Mouse (Mus musculus) midbrain, embryonic 14.5 days (tissue): ENCODE measurements around the gene Aen. TPM values are rescaled to one million over a fixed set of nuclear protein-coding genes. Genes with fewer than 3 reads are reported as not detected.
A peak's percentile ranks its signal among the peaks of the same experiment; 100 is the strongest.

Experiments
- ATAC-seq: fragments of 200-750 bp; cut with Nextera tagmentation; 2 replicates; pipeline ENCODE4 v1.8.0; 2017; ENCODE audit warnings: moderate number of reproducible peaks, moderate library complexity; ENCODE audit not compliant: low FRiP score, low TSS enrichment
- DNase-seq: peaks from one replicate; pipeline ENCODE4 v3.0.0-alpha.2; 2015
- H3K27ac ChIP-seq: fragments of 300-500 bp; sonication (generic); replicated peaks from 2 replicates; pipeline ENCODE4 v1.5.1; 2014; ENCODE audit warnings: mild to moderate bottlenecking, low read depth, low read length, moderate library complexity
- H3K27me3 ChIP-seq: fragments of 300-500 bp; sonication (generic); 2 replicates; pipeline ENCODE4 v1.6.1; 2014; ENCODE audit warnings: low read length, control low read depth, mixed read lengths; ENCODE audit not compliant: control insufficient read depth, insufficient read depth
- H3K36me3 ChIP-seq: fragments of 300-500 bp; sonication (generic); 2 replicates; pipeline ENCODE4 v1.6.1; 2014; ENCODE audit warnings: low read length, control low read depth; ENCODE audit not compliant: control insufficient read depth, insufficient read depth
- H3K4me1 ChIP-seq: fragments of 300-500 bp; sonication (generic); 2 replicates; pipeline ENCODE4 v1.6.1; 2014; ENCODE audit warnings: mild to moderate bottlenecking, antibody characterized with exemption, low read length, control low read depth; ENCODE audit not compliant: control insufficient read depth, insufficient read depth
- H3K4me2 ChIP-seq: fragments of 300-500 bp; sonication (generic); 2 replicates; pipeline ENCODE4 v1.6.1; 2014; ENCODE audit warnings: mild to moderate bottlenecking, low read length, moderate library complexity
- H3K4me3 ChIP-seq: fragments of 300-500 bp; sonication (generic); replicated peaks from 2 replicates; pipeline ENCODE4 v1.5.1; 2014; ENCODE audit warnings: low read depth, low read length
- H3K9ac ChIP-seq: fragments of 300-500 bp; sonication (generic); replicated peaks from 2 replicates; pipeline ENCODE4 v1.6.1; 2014; ENCODE audit warnings: mild to moderate bottlenecking, low read length, moderate library complexity
- H3K9me3 ChIP-seq: fragments of 300-500 bp; sonication (generic); 2 replicates; pipeline ENCODE4 v1.6.1; 2016; ENCODE audit warnings: low read length, control low read depth, mixed read lengths; ENCODE audit not compliant: control insufficient read depth
- WGBS: fragments of 180-500 bp; shearing (Covaris S2); extraction: QIAGEN DNeasy Blood & Tissue Kit; methylation state at CpG from one replicate; pipeline ENCODE4 v1.1.7; 2014; 5-methylcytosine and 5-hydroxymethylcytosine counted together
- polyA plus RNA-seq: library from polyadenylated mRNA; unstranded; fragments of >200 nt; fragmentation: Nextera tagmentation; extraction: Ambion mirVana; gene quantifications from 2 replicates; pipeline ENCODE4 v1.2.1, GENCODE M21; 2014

The Aen gene
- polyA plus RNA-seq, 1 experiment from 2014 or later, result 39.1 TPM

DNA sequence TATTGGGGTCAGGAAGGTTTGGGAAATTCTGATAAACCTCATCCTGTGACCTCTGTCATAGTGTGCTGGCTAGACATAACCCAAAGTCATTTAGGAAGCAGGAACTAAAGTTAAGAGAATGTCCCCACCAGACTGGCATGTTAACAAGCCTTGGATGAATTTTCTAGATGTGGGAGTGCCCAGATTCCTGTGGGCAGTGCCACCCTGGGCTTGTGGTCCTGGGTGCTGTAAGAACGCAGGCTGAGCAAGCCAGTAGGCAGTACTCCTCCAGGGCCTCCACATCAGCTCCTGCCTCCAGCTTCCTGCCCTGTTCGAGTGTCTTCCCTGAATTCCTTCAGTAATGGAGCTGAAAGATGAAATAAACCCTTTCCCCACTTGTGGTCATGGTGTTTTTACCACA is 8.5 kb downstream of the Aen start:
- no peaks in the 10 kb centered on the region for H3K4me1 ChIP-seq
- no peak overlapping the region for H3K9ac ChIP-seq
- WGBS, result 92% methylated on average over 2 of the region's 2 CpGs
- H3K27ac ChIP-seq, result no peak overlapping the region
- H3K36me3 ChIP-seq, result peaks cover 43% of the 10 kb centered on the region
- H3K27me3 ChIP-seq, result no peaks in the 10 kb centered on the region
- H3K4me2 ChIP-seq, result no peak overlapping the region
- no peak for DNase-seq
- H3K4me3 ChIP-seq, result no peak overlapping the region
- ATAC-seq, result no peak
- H3K9me3 ChIP-seq, result no peaks in the 10 kb centered on the region

DNA sequence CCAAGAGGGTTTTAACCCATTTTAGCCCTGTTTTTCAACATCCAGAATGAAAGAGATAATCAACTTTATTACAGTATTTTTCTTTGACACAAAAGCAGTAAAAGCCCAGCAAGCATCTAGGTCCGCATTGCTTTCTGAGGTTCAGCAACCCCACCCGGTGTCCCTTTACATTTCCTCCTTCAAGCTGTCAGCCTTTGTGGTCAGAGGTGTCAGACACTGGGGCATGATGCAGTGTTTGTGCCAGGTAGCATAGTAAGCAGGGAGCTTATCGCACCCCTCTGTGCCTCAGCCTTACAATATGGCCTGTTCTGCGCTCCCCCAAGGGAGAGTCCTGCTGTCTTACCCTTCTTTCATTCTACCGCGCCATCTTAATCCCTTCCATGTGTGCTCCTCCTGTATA is 13.4 kb downstream of the Aen start:
- H3K27ac ChIP-seq, result no peak overlapping the region
- peaks cover 24% of the 10 kb centered on the region for H3K36me3 ChIP-seq
- ATAC-seq (no peak), DNase-seq (no peak)
- no peaks in the 10 kb centered on the region for H3K9me3 ChIP-seq
- H3K4me1 ChIP-seq, result peaks cover 11% of the 10 kb centered on the region; the same call in 1 of the 2 replicates
- no peak overlapping the region for H3K9ac ChIP-seq
- no peaks in the 10 kb centered on the region for H3K27me3 ChIP-seq
- WGBS, result 87% methylated on average over 6 of the region's 6 CpGs
- no peak overlapping the region for H3K4me3 ChIP-seq
- H3K4me2 ChIP-seq, result no peak overlapping the region

DNA sequence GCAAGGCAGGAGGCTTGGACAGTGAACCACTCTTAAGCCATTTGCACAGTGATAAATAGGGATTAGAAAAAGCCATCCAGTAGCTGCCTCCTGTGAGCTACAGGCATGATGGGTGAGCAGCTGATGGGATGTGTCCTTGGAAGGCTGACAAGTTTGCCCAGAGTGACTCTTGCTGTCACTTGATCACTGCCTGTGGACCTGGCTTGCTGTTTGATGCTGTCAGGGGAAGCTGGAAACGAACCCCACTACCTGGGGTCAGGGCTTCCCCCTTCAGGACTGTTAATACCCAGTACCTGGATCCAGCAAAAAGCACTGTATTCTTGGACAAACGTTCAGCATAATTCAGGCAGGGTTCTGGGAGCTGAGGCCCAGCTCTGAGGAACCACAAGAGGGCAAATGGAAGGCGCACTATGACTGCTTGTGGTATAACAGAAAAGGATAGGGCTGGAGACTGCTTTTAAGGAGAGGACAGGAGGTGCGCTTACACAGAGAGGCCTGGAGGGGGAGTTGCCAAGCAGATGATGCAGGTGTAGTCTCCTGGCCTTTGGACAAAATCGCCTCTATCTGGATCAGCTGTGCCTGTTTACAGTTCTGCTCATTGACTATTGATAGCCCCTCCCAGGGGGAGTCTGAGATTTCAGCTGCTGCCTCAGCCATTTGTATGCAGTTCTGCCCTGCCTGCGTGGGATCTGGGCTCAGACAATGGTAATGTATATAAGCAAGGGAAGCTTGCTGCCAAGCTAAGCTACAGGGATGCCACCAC is 14.9 kb downstream of the Aen start:
- WGBS, result 41% methylated on average over 6 of the region's 6 CpGs
- Histone ChIP-seq H3K9ac (no peak overlapping the region), H3K9me3 (no peaks in the 10 kb centered on the region), H3K27ac (no peak overlapping the region), H3K36me3 (peaks cover 20% of the 10 kb centered on the region), H3K4me2 (no peak overlapping the region), H3K4me1 (peaks cover 11% of the 10 kb centered on the region; the same call in 1 of the 2 replicates), H3K27me3 (no peaks in the 10 kb centered on the region), H3K4me3 (no peak overlapping the region)
- peak; percentile 47 for DNase-seq
- peak; percentile 29; the same call in 1 of the 2 replicates for ATAC-seq

DNA sequence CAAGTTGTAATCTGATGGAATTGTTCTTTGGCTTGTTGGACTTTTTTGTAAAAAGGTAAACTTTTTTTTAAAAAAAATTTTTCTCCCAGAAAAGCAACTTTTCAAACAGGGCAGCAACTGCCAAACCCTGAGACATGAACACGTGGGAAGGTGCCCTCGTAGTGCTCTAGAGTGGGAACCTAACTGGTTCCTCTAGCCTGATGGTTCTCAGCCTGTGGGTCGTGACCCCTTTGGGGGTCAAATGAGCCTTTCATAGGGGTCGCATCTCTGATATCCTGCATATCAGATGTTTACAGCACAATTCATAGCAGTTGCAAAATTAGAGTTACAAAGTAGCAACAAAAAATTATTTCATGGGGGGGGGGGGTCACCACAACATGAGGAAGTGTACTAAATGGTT is 15.6 kb downstream of the Aen start:
- 89% methylated on average over 4 of the region's 4 CpGs for WGBS
- Histone ChIP-seq H3K27me3 (no peaks in the 10 kb centered on the region), H3K27ac (no peak overlapping the region), H3K9ac (no peak overlapping the region), H3K4me3 (no peak overlapping the region), H3K36me3 (peaks cover 14% of the 10 kb centered on the region), H3K4me1 (peaks cover 11% of the 10 kb centered on the region; the same call in 1 of the 2 replicates), H3K4me2 (no peak overlapping the region), H3K9me3 (no peaks in the 10 kb centered on the region)
- no peak for DNase-seq
- no peak for ATAC-seq

DNA sequence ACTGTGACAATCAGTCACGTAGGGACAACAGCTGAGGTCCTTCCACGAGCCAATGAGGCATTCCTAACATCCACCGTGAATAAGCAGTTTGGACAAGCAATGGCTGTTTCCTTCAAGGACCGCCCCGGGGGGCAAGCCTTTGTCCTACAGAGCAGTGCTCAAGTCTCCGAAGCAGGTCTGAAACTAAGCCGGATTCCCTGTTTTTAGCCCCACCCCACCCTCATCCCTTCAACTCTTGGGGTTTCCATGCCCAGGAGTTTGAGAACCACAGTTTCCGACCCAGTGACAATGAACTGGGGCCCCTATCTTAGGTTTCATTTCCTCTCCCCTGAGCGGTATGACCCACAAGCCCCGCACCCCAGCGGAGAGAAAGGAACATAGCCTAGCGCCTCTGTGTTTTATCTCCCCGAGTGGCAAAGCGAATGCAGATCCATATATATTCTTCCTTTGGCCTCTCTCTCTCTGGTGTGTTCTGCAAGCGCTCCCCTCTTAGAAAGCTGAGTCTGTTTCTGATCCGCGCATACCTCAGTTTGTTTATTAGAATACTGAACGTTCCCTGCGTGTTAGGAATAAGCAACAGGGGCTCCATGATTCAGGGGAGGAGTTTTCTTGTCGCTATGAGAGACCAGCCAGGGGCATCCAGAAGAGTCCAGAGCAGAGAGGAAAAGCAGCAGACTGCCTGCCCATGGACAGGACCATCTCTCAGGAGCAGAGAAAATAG is 16.8 kb downstream of the Aen start:
- no peaks in the 10 kb centered on the region for H3K9me3 ChIP-seq
- H3K36me3 ChIP-seq, result 0 out of 2 replicates have a peak, but pooled peaks cover 3% of the 10 kb centered on the region
- peak; percentile 64 for DNase-seq
- H3K27me3 ChIP-seq, result no peaks in the 10 kb centered on the region
- H3K9ac ChIP-seq, result no peak overlapping the region; the same call in 1 of the 2 replicates
- no peak for ATAC-seq
- WGBS, result 10% methylated on average over 20 of the region's 20 CpGs
- peak overlapping the region; percentile 33 for H3K4me2 ChIP-seq
- peaks cover 11% of the 10 kb centered on the region; the same call in 1 of the 2 replicates for H3K4me1 ChIP-seq
- no peak overlapping the region for H3K4me3 ChIP-seq
- no peak overlapping the region for H3K27ac ChIP-seq

DNA sequence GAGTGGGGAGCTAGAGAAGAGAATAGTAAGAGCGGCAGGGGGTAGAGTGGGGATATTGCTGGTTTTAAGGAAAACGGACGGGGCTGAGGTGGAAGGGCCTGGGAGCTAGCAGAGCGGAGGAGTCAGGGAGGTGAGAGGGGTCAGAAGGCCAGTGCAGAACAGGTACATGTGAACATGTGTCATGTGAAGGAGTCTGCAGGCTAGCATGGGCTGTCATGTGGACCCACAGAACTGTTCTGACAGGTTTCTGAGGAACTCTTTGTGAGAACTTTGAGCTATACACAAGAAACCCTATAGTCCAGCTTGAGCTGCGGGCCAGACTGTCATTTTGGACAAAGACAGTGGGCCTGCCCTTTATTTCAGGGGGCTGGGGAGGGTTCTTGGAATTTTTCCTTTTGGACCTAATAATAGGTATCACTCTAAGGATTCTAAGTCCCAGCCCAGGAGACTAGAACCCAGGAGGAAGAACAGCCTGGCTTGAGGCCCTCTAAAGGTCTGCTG is 17.4 kb downstream of the Aen start, which contains the start of gene Isg20:
Isg20 (plus strand) TSS at position 451 of the 501 bp plus-strand sequence.
- DNase-seq, result no peak
- H3K27ac ChIP-seq, result no peak within 1 kb of the TSS
- 57% methylated on average over 5 of the region's 5 CpGs for WGBS
- peak within 1 kb of the TSS; percentile 33 for H3K4me2 ChIP-seq
- no peak within 1 kb of the TSS; the same call in 1 of the 2 replicates for H3K9ac ChIP-seq
- H3K27me3 ChIP-seq, result no peaks in the 10 kb centered on the region
- peaks cover 11% of the 10 kb centered on the region; the same call in 1 of the 2 replicates for H3K4me1 ChIP-seq
- H3K36me3 ChIP-seq, result 0 out of 2 replicates have a peak, but pooled peaks cover 3% of the 10 kb centered on the region
- H3K4me3 ChIP-seq, result no peak within 1 kb of the TSS
- no peak for ATAC-seq
- H3K9me3 ChIP-seq, result no peaks in the 10 kb centered on the region

DNA sequence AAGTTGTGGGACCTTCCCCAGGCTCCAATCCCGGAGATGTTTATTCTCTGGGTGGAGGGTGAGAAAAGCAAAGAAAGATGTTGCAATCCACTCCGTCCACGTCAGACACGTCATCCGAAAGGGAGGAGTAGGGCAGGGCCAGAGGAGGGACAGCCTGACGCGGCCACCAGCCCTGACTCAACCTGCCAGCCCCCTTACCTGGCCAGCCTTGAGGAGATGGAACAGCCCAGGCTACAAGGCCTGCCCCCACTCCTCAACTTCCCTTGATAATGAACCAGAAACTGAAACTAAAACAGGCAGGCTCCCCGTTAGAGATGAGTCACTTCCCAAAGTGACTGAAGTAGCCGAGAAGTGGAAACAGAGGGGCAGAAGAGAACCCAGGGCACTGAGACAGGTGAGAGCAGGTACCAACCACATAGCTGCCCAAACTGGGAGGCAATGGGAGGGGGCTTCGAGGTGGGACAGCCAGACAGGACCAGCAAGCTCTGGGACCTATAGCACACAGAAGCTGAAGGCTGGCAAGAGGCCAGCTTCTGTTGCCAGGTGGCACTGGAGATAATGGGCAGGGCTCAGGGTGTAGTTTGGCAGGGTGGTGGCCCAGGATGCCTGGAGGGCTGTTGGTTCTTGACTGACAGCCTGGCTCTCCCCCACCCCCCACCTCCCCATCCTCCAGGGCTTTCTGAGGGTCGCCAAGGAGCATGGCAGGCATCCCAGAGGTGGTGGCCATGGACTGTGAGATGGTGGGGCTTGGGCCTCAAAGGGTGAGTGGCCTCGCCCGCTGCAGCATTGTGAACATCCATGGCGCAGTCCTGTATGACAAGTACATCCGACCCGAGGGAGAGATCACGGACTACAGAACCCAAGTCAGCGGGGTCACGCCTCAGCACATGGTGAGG is 18.2 kb downstream of the Aen start:
- H3K27ac ChIP-seq, result no peak overlapping the region
- no peak overlapping the region for H3K9ac ChIP-seq
- DNase-seq (no peak), ATAC-seq (no peak)
- no peaks in the 10 kb centered on the region for H3K9me3 ChIP-seq
- WGBS, result 83% methylated on average over 19 of the region's 19 CpGs
- peaks cover 11% of the 10 kb centered on the region; the same call in 1 of the 2 replicates for H3K4me1 ChIP-seq
- H3K36me3 ChIP-seq, result no peaks in the 10 kb centered on the region
- H3K4me3 ChIP-seq, result no peak overlapping the region
- no peak overlapping the region for H3K4me2 ChIP-seq
- H3K27me3 ChIP-seq, result no peaks in the 10 kb centered on the region

DNA sequence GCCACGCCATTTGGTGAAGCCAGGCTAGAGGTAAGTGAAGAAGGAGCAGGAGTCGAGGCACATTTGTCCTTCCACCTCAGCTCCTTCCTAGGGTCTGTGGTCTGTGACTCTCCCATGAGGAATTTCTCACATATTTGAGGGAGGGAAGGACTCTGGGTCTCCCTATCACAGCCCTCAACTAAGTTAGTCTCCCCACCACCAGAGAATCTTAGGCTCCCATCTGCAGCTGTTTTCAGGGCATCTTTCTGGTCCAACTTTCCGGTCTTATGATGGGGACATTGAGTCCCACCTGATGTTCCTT is 18.8 kb downstream of the Aen start:
- Histone ChIP-seq H3K4me2 (no peak overlapping the region), H3K4me1 (peaks cover 11% of the 10 kb centered on the region; the same call in 1 of the 2 replicates), H3K4me3 (no peak overlapping the region), H3K9ac (no peak overlapping the region), H3K27me3 (no peaks in the 10 kb centered on the region), H3K36me3 (no peaks in the 10 kb centered on the region), H3K9me3 (no peaks in the 10 kb centered on the region), H3K27ac (no peak overlapping the region)
- 83% methylated on average over 3 of the region's 3 CpGs for WGBS
- ATAC-seq (no peak), DNase-seq (no peak)
